Mouse (Mus musculus) limb, embryonic 11.5 days (tissue): ENCODE data around the gene 2610042L04Rik. TPM values are rescaled to one million over a fixed set of nuclear protein-coding genes. Genes with fewer than 3 reads are reported as not detected.
A peak's percentile ranks its signal among the peaks of the same experiment; 100 is the strongest.
"Not testable (repeated sequence)": the region's sequence is repeated elsewhere in the genome, so short reads cannot be mapped to it uniquely, and the experiment has no call there.

Source experiments
- ATAC-seq: fragments of 200-750 bp; cut with Nextera tagmentation; 2 replicates; pipeline ENCODE4 v1.8.0; 2017; ENCODE audit warnings: low read depth; ENCODE audit not compliant: insufficient number of reproducible peaks, low FRiP score, low TSS enrichment
- DNase-seq: peaks from one replicate; pipeline ENCODE4 v3.0.0-alpha.2; 2015; ENCODE audit warnings: low spot score
- H3K27ac ChIP-seq: fragments of 300-500 bp; sonication (generic); replicated peaks from 2 replicates; pipeline ENCODE4 v1.5.1; 2014; ENCODE audit warnings: low read depth, mild to moderate bottlenecking, low read length
- H3K27me3 ChIP-seq: fragments of 300-500 bp; sonication (generic); 2 replicates; pipeline ENCODE4 v1.6.1; 2014; ENCODE audit warnings: mild to moderate bottlenecking, low read length, mixed read lengths; ENCODE audit not compliant: control insufficient read depth, insufficient read depth
- H3K36me3 ChIP-seq: fragments of 300-500 bp; sonication (generic); 2 replicates; pipeline ENCODE4 v1.6.1; 2014; ENCODE audit warnings: mild to moderate bottlenecking, low read length, moderate library complexity, mixed read lengths; ENCODE audit not compliant: control insufficient read depth, insufficient read depth
- H3K4me1 ChIP-seq: fragments of 300-500 bp; sonication (generic); 2 replicates; pipeline ENCODE4 v1.6.1; 2014; ENCODE audit warnings: low read length, mixed read lengths; ENCODE audit not compliant: control insufficient read depth, insufficient read depth
- H3K4me2 ChIP-seq: fragments of 300-500 bp; sonication (generic); 2 replicates; pipeline ENCODE4 v1.6.1; 2014; ENCODE audit warnings: low read depth, mild to moderate bottlenecking, moderate library complexity; ENCODE audit not compliant: severe bottlenecking
- H3K4me3 ChIP-seq: fragments of 300-500 bp; sonication (generic); 2 replicates; pipeline ENCODE4 v1.5.1; 2014; ENCODE audit warnings: low read depth, low read length
- H3K9ac ChIP-seq: fragments of 300-500 bp; sonication (generic); 2 replicates; pipeline ENCODE4 v1.6.1; 2014; ENCODE audit warnings: mild to moderate bottlenecking, low read length
- H3K9me3 ChIP-seq: fragments of 300-500 bp; sonication (generic); 2 replicates; pipeline ENCODE4 v1.6.1; 2016; ENCODE audit warnings: low read length; ENCODE audit not compliant: control insufficient read depth
- WGBS: fragments of 180-500 bp; shearing (Covaris S2); extraction: QIAGEN DNeasy Blood & Tissue Kit; methylation state at CpG from one replicate; pipeline ENCODE4 v1.1.7; 2014; 5-methylcytosine and 5-hydroxymethylcytosine counted together
- polyA plus RNA-seq: library from polyadenylated mRNA; unstranded; fragments of >200 nt; fragmentation: Nextera tagmentation; extraction: Ambion mirVana; gene quantifications from 2 replicates; pipeline ENCODE4 v1.2.1, GENCODE M21; 2014

2610042L04Rik gene
- 0.20 and 0.47 TPM in 2 replicates for polyA plus RNA-seq

- not testable (repeated sequence) for H3K4me1 ChIP-seq, H3K36me3 ChIP-seq, ATAC-seq, H3K9me3 ChIP-seq, H3K27me3 ChIP-seq, H3K27ac ChIP-seq
- peak within 1 kb of the TSS; percentile 54 for H3K4me2 ChIP-seq
- H3K4me3 ChIP-seq: peak within 1 kb of the TSS; percentile 26
- under 1% methylated on average over 29 of the region's 48 CpGs for WGBS
- peak; percentile 39 for DNase-seq
- H3K9ac ChIP-seq: peak within 1 kb of the TSS; percentile 27; the same call in 1 of the 2 replicates
Observed at GRCm38 (mm10) chr14:4334476-4335080, at the start of gene 2610042L04Rik. 2610042L04Rik (plus strand) TSS chr14:4334763.

- H3K9me3 ChIP-seq, H3K36me3 ChIP-seq, H3K4me3 ChIP-seq, H3K27me3 ChIP-seq, H3K27ac ChIP-seq, H3K4me1 ChIP-seq, H3K9ac ChIP-seq, H3K4me2 ChIP-seq, ATAC-seq, DNase-seq: not testable (repeated sequence)
- WGBS: no CpG with 5 or more reads among the region's 1 CpGs
Observed at GRCm38 (mm10) chr14:4316983-4317382, 17.6 kb upstream of the 2610042L04Rik start, which contains the start of gene Gm3149. Gm3149 (plus strand) TSS chr14:4317283.

DNA sequence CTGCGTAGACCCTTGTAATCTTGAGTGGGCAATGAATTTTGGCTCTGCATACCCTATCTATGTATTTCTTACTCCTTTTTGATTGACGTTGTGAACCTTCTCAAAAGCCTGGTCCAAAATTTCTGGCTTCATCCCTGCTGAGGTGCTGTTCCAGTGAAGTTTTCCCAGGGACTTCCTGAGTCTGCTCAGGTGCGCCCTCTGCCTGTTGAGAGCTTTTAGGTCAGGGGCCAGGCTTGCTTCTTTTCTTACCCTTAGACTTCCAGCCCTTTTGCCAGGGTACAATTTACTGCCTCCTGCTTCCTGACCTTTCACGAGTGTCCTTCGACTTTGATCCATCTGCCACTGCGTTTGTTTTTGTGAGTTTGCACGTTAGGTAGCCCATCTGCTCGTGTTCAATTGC is 943 bp downstream of the 2610042L04Rik start:
- H3K9ac ChIP-seq, H3K27ac ChIP-seq, ATAC-seq, DNase-seq, H3K4me1 ChIP-seq, H3K4me3 ChIP-seq, H3K36me3 ChIP-seq, H3K9me3 ChIP-seq, H3K4me2 ChIP-seq, H3K27me3 ChIP-seq: not testable (repeated sequence)
- WGBS: 3% methylated on average over 6 of the region's 8 CpGs

DNA sequence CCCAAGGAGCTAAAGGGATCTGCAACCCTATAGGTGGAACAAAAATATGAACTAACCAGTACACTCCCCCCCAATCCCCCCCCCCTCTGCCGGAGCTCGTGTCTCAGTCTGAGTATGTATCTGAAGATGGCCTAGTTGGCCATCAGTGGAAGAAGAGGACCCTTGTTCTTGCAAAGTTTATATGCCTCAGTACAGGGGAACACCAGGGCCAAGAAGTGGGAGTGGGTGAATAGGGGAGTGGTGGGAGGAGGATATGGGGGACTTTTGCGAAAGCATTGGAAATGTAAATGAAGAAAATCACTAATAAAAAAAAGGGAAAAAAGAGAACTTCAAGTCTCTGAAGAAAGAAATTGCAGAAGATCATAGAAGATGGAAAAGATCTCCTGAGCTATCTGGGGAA is 34.4 kb downstream of the 2610042L04Rik start:
- ATAC-seq, H3K4me1 ChIP-seq, H3K27me3 ChIP-seq, H3K4me2 ChIP-seq, H3K27ac ChIP-seq, H3K4me3 ChIP-seq, H3K9ac ChIP-seq, H3K36me3 ChIP-seq, H3K9me3 ChIP-seq, DNase-seq: not testable (repeated sequence)
- WGBS: 87% methylated on average over 3 of the region's 3 CpGs

DNA sequence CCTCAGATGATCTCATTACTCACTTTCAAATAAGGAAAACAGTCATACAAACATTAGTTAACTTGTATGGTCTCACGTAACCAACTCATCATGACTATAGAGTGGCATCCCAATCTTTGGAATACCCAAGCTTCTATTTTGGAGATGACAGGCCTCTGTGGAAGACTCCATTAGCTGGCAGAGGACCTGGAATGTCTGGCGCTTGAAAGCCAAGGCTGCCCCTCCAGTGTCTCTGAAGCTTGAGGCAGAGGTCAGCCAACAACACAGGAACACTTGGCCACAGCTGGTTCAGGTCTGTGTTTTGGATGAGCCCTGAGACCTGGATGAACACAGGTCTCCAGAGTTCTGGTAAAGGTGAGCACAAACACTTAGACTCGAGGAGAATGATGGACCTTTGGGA is 35.1 kb downstream of the 2610042L04Rik start:
- ATAC-seq, DNase-seq, H3K4me2 ChIP-seq, H3K27me3 ChIP-seq, H3K4me1 ChIP-seq, H3K9me3 ChIP-seq, H3K36me3 ChIP-seq, H3K4me3 ChIP-seq, H3K27ac ChIP-seq, H3K9ac ChIP-seq: not testable (repeated sequence)
- 85% methylated on average over 3 of the region's 3 CpGs for WGBS

DNA sequence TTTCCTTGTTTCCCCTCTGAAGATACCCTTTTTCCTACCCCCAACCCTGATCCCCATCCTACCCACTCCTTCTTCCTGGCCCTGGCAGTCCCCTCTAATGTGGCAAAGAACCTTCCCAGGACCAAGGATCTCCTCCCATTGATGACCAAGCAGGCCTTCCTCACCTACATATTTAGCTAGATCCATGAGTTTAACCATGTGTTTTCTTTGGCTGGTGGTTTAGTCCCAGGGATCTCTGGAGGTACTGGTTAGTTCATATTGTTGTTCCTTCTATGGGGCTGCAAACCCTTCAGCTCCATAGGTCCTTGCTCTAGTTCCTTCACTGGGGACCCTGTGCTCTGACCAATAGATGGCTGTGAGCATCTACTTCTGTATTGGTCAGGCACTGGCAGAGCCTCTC is 43.3 kb downstream of the 2610042L04Rik start:
- DNase-seq, H3K36me3 ChIP-seq, ATAC-seq: not testable (repeated sequence)

DNA sequence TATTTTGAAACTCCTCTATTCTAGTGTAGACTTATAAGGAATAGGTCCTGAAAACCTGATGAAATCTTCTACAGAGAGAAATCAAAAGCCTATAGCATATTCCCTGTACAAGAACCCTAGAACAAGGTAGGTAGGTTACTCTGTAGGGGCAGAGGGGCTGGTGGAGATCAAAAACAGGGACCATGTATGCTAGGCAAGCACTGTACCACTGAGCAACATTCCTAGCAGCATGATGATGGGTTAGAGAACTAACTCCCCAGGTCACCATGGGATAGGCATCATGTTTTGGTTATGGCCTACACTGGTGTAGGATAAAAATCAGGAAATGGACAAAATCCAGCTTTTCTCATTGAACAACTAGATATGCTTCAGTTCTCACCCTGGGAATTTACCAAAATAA is 51.0 kb downstream of the 2610042L04Rik start:
- H3K4me1 ChIP-seq, ATAC-seq, H3K36me3 ChIP-seq, H3K27me3 ChIP-seq, H3K4me3 ChIP-seq, H3K4me2 ChIP-seq, H3K9ac ChIP-seq, H3K9me3 ChIP-seq, DNase-seq, H3K27ac ChIP-seq: not testable (repeated sequence)

More for the DNA sequence above, 43.3 kb downstream of the 2610042L04Rik start:
- not testable (repeated sequence) for H3K4me3 ChIP-seq, H3K27ac ChIP-seq, H3K4me1 ChIP-seq, H3K9me3 ChIP-seq, H3K27me3 ChIP-seq, H3K9ac ChIP-seq, H3K4me2 ChIP-seq

GRCm38 (mm10) chr14:4392841-4393530 is 58.4 kb downstream of the 2610042L04Rik start:
- H3K4me3 ChIP-seq, H3K27ac ChIP-seq, H3K36me3 ChIP-seq, H3K4me2 ChIP-seq, H3K9ac ChIP-seq, H3K9me3 ChIP-seq, H3K4me1 ChIP-seq, DNase-seq, ATAC-seq, H3K27me3 ChIP-seq: not testable (repeated sequence)
- 94% methylated on average over 2 of the region's 6 CpGs for WGBS
